Mouse (Mus musculus) kidney, adult 9 months (tissue): Measurements from ENCODE around the gene Gm17079.
"Not testable (repeated sequence)": the region's sequence is repeated elsewhere in the genome, so short reads cannot be mapped to it uniquely, and the experiment has no call there.

ENCODE experiments used
- DNase-seq: peaks from one replicate; pipeline ENCODE4 v3.0.0; 2022

The Gm17079 gene

DNA sequence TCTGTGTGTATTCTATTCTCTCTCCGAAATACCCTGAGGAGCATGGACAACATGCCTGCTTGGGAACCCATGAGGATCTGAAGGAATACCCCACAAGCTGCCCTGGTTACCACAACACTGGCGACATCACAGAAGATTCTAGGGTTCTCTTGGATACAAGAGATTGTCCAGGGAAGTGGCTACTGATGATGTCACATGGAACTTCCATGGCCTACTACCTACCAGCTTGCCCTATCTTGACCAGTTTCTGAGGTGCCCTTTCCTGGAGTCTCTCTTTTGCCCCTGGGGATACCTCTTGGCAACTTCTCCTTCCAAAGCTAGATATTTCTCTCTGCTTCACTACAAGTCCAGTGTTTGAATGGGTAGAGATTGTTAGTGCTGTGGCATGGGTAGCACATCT lies at the start of gene Gm17079:
Gm17079 (minus strand) TSS at position 101 of the 400 bp plus-strand sequence.
- not testable (repeated sequence) for DNase-seq

DNA sequence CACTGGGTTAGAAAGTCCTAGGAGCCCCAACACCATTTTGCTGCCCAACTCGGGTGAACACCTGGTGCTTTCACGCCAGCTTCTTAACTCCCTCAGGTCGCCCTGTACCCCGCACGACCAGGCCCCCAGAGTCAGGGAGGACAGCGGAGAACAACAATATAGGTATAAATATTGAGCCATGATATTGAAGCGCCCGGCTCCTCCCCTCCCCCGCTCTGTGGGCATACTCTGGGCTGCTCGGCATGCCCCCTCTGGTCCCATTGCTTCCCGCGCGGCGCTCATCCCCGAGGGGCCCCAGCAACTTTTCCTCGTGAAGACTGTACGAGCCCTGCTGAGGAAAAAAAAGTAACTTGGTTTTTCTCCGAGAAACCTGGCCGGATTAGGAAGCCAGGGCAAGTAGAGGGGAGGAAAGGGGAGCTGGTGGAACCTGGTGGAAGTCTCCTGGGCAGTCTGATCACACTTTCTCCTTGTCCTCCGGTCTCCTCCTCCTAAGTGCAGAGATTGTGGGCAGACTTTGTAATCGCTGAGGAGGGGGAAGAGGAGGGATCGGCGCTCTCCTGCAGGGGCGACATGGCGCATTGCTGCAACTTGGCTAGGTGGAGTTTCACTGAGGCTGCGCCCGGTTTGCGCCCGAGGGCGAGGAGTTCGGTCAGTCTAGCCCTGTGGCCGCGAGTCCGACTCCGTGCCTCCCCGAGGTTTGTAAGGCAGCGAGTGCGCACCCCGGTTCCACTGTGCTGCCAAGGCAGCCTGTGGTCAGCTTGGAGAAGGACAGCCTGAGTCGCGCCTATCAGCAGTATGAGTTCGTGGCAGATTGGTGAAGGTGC lies 45.3 kb upstream of the Gm17079 start:
- DNase-seq, result no peak

DNA sequence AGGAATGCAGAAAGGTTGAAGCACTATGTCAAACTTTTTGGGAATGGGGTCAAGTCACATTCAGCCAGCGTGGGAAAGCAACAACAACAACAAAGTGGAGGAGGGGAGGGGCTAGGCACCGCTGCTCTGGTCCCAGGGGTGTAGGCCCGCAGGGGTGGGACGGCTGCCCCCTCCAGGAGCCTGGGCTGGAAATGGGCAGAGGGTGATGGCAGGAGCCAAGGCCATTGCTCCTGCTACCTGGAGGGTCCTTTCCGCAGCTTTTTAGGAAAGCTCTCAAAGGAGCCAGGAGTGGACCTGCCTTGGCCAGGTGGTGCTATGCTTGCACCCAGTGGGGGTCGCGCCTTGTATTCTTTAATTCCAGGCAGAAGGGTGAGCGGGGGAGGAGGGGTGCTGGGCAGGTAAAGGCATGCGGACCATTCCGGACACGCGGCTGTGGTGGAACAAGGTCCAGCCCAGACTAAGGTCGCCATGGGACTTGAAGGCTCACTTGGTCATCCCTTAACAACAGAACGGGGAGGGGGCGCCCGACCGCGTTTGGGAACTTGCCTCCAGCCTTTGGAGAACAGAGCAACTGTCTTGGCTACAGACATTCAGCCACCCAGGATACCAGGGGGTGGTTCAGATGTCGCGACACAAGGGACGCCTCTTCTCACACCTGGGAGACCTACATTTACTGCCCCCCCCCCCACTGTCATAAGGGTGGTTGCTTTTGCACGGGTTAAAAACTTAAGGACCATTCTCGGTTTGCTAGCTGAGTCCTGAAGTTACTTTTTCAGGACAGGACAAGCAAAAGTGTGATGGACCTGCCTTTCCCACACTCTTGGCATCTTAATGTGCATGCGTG lies 44.1 kb upstream of the Gm17079 start:
- DNase-seq, result no peak

DNA sequence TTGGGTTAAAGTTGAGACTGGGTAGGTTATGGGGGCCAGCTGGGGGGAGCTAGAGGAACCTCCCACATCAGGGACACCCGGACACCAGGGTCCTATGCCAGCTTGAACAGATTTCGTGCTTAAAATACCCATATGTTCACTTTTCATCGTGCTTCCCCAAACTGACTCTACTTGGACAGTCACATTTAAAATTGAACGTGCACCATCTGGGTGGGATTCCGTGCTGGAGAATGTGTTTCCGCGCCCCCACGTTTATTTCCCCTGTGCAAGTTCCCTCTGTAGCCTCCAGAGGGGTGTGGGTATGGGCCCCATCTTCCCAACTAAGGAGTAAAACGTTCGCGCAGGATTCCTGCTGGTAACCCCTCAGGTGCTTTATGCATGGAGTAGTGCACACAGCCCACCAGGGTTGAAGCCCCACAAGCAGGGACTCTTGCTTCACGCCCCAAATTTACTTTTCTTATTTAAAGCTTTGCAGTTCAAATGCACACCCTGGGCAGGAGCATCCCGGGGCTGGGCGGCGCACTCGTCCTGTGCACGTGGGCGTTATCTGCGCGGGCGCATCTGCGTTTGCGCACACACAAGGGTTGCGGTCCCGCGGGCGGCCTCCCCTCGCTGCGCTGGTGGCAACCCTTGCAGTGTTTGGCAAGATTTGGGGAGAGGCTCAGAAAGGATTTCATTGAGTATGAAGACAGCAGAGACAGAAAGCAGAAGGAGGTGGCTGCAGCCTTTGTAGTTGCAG lies 43.3 kb upstream of the Gm17079 start:
- no peak for DNase-seq

DNA sequence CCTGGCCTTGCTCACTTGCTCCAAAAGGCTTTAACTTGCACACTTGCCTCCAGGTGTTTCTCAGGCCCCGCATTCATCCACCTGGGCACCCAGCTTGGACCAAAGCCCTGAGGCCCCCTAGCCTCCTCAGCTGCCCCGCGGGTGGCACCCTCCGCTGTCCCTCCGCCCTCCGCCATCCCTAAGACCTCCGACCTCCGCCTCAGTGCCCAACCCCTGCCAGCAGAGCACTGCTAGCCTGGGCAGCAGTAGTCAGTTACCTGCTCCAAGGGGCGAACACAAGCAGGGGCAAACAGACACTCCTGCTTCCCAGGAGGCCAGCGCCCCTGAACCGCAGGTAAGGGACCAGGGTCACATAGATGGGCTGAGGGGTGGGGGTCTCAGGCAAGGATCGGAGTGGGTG lies 42.7 kb upstream of the Gm17079 start:
- DNase-seq, result no peak

DNA sequence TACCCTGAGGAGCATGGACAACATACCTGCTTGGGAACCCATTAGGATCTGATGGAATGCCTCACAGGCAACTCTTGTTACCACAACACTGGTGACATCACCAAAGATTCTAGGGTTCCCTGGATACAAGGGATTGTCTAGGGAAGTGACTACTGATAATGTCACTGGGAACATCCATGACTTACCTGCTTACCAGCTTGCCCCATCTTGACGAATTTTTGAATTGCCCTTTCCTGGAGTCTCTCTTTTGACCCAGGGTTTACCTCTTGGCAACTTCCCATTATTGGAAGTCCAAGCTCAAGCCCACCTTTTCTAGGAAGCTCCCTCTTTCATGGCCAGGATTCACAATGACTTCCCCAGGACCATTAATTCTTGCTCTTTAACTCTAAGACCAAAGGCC lies 21.8 kb upstream of the Gm17079 start, which contains the start of gene Gm5800:
Gm5800 (minus strand) TSS at position 101 of the 400 bp plus-strand sequence.
- DNase-seq, result no peak

DNA sequence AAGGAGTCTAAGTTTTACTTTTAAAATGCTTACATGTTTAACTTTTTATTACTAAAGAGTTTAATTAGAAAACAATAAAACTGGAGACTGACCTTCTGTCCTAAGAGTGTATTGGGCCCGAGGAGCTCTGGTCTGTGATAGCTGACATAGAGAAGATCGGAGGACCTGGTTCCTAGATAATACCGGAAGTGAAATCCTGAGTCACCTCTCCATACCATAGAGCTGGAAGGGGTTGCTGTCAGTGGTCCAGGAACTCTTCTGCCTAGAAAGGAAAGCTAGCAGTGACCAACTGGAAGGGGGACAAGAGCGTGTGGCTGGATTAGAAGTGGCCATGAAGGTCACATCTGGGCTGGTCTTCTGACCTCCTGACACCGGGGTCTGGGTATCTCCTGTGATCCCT lies 18.0 kb downstream of the Gm17079 start:
- no peak for DNase-seq
